Mouse (Mus musculus) NIH3T3 (cell line): ENCODE measurements around the gene Gpc5.

ENCODE experiments used
- DNase-seq: peaks from one replicate; pipeline ENCODE4 v3.0.0-alpha.2; 2012; ENCODE audit warnings: low read depth

Gpc5 gene

DNA sequence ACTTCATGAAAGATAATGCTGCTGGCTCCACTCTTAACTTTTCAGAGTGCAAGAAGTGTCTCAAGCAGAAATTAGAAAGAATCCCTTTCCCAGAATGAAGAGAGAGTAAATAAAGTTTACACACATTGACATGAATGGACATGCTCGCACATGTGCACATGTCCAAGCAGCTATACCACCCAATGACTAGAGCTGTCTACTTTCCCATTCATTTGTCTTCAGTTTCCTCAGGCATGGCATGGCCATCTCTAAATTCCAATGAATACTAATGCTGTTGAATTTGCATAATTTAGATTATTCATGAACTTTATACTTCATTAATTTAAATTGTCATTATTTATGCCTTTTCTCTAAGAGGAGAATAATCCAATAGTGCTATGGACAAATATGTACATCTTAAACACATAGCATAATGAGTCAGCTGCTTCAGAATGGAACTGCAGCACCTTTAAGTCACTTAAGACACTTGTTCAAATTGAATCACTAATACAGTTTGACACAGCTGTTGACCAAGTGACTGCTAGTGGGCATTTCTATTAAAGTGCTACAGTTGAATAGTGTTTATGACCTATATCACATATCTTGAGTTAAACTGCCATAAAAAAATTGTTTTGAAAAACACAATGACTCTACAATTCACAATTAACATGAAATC, 752.9 kb downstream of the Gpc5 start:
- no peak for DNase-seq

DNA sequence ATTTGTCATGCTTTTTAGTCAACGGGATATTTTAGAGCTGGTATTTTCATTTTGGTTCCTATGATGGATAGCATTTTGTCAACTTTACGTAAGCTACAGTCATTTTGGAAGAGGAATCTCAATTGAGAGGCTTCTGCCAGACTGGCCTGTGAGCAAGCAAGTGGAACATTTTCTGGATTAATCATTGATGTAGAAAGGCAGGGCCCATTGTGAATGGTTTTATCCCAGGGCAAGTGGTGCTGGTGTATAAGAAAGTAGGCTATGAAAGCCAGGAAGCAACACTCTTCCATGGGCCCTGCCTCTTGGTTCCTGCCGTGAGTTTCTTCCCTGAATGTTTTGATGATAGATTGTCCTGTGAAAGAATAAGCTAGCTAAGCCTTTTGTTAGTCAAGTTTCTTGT, 777.1 kb downstream of the Gpc5 start:
- no peak for DNase-seq

DNA sequence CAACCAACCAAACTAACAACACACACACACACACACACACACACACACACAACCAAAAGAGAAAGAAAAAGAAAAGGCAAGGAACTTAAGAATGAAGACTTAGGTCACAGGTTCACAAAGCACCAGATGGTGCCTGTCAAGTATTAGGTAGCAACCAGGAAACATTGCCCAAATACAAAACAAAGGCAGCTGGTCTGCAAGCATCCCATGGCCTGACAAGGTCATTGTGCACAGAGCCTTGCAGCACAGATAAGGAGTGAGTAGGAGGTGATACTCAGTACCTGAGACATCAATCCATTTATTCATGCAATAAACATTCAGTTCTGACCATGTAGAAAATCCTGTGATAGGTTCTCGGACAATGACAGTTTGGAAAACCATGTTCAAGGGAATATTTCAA, 884.0 kb downstream of the Gpc5 start:
- DNase-seq, result no peak

DNA sequence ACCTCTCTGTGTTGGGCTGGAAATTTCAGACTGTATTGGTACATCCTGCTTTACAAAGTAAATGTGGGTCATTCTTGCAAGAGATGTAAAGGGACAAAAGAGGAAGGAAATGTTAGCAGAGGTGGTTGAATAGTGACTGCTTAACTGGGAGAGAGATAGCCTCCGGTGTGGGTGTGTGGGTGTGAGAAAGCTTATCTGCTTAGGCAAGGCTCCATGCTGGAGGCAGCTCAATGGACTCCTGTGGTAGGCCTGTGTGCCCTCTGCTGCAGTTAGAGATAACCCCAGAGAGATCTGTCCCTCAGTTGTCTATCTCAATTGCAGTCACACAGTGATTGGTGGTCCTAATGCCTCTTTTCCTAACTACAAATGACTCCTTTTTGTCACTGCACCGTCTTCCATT, 887.2 kb downstream of the Gpc5 start:
- no peak for DNase-seq

DNA sequence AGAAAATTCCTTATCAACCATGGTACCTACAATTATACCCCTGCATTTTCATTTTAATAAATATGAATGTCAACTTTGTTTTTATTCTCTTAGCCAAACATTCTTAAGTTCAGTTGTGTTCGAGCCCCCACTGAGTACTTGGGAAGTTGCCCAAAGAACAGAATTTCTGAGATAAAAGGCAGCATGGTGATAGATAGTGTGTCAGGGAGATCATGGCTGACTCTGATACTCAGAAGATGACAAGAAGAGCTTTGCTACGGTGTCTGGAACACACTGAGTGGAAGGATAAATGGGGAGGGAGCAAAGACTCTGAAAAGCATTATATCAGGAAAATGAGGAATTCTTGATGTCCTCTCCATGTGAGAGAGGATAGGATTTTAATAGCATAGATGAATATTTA, 898.7 kb downstream of the Gpc5 start:
- no peak for DNase-seq

DNA sequence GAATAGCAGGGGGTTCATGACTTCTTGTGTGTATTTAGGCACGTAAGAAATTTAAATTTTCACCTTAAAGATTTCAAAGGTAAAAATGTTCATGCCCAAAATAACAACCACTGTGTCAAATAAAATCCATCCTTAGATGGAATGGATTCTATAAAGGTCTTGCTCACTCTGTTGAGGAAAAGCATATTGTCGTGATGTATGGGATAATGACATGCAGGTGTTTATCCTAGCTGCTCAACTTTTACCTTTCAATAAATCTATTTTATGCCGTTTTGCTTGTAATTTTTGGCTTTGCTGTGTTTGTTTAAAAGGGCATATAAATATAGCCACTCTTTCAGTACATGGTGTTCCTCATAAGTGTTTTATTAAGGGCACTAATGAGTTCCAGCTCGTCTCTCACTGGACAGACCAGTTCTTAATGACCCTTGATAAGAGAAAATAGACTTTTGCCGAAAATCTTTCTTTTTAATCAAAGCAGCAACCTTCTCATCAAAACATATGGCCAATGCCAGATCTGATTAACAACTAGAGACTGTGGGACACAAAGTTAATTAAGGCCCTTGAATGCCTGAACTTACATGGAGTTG, 901.6 kb downstream of the Gpc5 start:
- DNase-seq, result no peak

DNA sequence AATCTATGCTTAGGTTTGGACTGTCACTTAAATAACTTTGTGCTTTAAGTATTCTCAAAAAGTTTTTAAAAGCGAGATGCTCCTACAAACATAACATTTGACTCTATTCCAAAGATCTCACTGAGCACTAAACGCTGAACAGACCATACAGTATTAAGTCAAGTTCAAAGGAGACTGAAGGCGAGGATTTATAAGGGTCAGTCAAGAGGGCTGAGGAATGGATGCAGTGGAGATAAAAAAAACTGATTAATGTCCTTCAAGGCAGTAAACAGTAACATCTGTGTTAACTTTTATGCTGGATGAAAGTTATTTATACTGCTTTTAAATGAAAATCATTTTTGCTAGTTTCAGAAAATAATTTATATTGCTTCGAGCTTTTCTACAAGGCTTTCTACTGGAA, 906.9 kb downstream of the Gpc5 start:
- DNase-seq, result no peak

DNA sequence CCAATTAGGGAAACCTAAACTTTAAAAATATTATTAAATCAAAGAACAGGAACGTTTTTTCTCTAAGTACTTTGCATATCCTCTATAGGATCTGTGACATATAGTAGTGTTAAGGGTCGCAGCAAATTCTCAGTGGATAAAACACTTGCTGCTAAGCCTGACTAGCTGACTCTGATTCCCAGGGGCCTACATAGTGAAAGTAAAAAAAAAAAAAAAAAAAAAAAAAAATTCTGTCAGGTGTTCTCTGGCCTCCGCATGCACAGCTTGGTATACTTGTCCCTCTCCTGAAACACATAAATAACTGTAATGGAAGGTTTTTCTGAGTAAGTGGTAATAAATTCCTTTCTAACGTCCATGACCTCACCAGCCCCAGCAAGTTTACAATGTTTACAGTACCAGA, 995.0 kb downstream of the Gpc5 start:
- no peak for DNase-seq

DNA sequence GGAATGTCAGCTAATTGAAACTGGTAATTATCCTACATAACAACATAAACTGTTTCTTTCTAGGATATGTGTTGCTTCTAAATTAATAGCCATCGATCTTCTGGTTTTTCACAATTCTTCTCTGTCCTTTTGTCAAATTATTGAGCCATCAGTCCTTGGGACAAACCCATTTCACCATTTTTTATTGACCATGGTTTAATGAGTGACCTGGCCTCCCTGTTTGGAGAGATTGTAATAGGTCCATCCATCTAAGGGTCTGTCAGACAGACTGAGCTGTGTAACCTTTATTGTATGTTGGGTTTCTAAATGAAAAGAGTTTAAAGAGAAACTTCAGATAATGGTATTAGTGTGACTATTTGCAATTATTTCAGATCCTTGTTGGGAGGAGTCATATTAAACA, 1035.9 kb downstream of the Gpc5 start:
- DNase-seq, result no peak

DNA sequence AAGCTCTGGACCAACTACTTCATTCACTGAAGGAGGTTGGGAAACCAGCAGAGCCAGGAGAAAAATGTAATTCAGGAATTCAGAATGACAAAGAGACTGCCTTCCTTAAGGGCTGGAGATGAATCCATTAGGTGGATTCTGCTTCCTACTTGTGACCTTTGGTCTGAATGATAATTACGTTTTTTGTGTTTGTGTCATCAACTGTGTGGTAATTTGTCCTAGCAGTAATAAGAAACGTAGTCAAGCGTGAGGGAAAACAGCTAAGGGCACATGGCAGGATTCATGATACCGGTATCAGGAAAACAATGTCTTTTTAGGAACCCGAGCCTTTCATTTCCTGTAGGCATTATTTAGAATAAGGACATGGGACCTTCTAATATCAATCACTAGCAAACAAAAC, 1045.3 kb downstream of the Gpc5 start:
- DNase-seq, result no peak

DNA sequence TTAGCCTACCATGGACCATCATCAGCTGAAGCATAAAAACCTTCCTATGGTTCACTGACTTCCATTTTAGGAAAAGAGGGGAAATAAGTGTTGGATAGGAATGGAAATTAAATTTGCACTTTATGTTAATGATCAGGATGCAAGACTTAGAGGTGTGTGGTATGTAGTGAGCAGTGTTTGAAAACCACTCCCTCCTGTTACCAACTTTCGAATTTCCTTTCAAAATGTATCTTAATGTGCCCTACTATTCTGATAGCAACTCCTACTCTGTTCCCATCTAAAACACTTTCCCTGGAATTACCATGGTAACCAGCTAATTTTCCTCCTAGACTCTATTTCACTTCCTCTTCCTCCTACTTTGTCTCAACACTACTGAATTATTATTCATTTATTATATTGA, 1045.8 kb downstream of the Gpc5 start:
- no peak for DNase-seq

DNA sequence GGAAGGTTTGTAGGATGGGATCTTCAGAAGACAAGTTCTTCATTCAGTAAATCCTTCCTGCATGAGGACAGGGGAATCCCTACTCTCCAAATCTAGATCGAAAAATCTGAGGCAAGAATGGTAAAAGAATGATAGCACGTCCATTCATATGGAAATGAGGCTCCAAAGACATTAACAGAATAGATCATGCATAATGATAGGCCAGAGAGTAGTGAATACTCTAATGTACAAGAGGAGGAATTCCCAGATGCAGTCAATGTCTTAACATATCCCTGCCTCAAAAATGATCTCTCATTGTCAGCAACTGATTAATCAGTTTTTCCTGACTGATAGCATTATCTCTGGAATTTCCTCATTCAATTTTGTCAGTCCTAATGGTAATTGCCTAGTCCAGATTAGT, 1070.6 kb downstream of the Gpc5 start:
- DNase-seq, result no peak

DNA sequence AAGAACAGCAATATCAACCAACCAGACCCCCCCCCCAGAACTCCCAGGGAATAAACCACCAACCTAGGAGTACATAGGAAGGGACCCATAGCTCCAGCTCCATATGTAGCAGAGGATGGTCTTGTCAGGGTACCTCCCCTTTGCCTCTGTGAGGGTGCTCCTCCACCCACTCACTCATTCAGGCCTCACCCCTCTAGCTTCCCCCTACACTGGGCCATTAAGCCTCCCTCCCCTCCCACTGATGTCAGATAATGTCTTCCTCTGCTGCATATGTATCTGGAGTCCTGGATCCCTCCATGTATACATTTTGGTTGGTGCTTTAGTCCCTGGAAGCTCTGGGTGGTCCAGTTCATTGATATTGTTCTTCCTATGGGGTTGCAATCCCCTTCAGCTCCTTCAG, 1075.4 kb downstream of the Gpc5 start:
- DNase-seq, result no peak

DNA sequence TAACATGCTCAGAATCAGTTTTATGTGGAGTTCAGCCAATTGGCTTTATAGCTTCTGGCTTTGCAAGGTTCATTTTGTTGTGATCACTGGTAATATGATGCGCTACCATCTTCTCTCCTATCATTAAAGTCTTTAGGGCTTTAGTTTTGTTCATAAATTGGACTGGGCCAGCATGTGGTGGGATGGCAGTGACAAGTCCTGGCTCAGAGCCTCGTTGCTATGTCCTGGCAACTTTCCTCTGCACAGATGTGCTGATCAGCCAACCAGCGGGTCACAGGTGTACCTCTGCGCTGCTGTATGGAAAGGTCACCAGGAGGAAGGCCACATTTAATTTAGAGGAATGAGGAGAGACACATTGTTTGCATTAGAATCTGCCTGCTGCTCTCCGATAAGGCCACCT, 1077.1 kb downstream of the Gpc5 start:
- DNase-seq, result no peak

DNA sequence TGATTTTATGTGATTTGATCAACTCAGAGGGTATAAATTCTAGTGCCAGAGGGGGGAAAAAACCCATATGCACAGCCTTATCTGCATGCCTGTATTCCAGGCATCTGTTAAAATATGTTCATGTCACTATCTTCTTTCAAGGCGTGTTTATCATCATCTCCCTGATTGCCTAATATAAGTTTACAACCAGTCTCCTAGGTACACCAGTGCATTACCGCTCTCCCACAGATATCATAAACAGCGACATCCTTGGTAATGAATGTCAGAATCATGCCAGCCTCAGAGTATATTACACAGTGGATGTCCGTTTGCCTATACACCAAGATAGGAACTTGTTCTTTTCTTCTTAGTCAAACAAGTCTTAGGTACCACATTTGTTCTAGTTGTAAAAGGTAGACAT, 1095.0 kb downstream of the Gpc5 start:
- DNase-seq, result no peak

DNA sequence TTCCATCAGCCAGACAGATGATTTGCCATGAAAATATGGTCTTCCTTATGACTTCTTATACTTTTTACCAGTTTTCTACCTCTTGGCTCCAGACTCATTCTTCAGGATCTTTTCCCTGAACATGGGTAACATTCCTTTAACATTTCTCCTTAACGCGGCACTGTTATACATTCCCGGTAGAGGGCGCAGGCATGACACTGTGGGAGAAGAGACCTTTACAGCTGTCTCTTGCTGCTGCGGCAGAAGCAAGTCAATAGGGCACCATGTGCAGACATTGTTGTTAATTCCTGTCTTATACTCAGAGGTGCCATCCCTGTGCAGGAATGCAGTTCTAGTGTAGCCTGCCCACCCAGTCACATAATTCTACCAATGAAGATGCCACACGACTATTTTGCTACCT, 1115.0 kb downstream of the Gpc5 start:
- peak; percentile 1 for DNase-seq

DNA sequence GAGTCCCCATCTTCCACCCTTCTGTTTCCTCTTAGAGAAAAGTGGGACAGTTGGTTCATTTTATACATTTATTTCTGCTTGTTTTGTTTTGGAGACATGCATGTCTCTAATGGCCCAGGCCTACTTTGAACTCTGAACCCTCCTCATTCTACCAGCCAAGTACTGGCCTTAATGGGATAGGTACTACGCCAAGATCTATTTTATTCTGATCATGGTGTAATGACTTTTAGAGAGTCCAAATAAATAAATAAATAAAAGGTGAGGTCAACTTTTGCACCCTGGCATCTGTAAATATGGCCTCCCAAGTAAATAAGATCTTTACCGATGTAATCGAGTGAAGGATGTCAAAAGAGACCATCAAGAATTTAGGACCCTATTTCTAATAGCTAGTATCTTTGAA, 1116.6 kb downstream of the Gpc5 start:
- no peak for DNase-seq

DNA sequence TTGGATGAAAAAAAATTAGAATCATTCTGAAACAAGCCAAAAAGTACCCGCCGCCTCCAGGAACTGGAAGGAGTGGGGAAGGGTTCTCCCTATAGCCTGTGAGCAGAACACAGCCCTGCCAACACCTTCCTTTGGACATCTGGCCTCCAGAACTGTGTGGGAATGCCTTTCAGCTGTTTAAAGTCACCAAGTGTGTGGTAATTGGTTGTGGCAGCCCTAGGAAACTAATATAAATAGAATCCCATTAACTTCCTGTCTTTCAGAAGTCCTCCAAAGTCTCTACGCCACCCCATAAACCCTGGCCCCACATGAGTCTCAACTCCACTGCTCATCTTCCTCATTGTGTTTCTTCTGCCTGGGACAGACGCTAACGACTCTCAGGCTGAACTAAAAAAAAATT, 1117.0 kb downstream of the Gpc5 start:
- no peak for DNase-seq

DNA sequence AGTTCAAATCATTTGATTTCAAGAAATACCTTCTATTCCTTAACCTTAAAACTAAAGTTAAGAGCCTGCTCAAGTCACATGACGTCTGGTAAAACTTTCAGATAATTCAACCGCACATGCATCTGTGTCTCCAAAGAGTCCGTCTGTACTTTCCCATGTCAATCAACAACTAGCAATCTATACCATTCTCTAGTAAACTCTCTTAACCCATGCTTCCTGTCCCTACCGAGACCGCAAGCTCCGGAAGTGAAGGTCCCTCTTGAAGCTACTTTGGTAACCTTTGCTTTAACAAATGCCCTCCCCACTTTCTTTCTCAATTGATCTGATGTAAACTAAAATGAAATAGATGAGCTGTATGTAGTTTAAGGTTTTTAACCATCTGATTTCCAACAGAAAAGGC, 1118.3 kb downstream of the Gpc5 start:
- DNase-seq, result no peak

DNA sequence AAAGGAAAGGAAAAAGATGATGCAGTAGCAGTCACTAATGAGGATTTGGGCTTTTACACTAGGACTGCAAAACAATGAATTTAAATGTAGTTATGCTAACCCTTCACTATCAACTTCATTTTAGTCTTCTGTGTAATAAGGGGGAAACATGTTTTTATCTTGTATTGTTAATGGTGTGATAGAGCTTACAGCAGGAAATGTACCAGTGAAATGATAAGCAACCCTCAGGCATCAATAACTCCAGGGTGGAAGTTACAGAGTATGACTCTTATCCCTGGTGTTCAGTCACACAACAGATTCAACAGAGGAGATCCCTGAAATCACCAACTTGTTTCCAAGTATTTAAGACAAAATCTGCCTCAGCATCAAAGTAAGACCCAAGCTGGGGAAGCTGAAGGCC, 1120.0 kb downstream of the Gpc5 start:
- no peak for DNase-seq

DNA sequence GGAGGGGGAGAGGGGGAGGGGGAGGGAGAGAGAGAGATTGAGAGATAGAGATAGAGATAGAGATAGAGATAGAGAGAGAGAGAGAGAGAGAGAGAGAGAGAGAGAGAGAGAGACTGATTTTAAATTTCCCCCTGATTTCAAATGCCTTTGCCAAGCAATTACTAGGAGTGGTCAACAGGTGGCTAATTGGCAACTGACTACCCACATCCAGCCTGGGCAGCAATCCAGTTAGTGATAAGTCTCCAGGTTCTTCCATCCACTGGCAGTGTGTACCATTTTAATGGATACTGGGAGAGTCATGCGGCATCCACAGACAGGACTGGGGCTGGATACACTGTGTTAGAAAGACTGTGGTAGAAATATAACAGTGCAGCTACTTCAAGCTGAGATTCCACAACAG, 1166.1 kb downstream of the Gpc5 start:
- no peak for DNase-seq

DNA sequence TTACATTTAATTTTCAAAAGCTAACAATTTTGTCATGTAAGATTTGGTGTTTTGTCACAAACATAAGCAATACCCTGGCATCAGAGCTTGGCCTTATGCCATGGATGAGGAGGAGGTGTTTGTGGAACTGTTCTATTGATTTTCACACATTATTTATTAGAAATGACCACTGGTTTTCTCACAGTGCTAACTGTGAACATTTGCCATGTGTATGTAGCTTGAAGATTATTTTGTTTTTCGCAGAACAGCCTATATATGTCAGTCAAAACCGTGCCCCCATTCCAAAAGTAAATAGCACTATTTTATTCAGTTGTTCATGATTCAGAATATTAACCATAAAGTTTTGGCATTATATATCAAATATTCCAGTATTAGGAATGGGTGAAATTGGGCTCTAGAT, 1216.5 kb downstream of the Gpc5 start:
- no peak for DNase-seq

DNA sequence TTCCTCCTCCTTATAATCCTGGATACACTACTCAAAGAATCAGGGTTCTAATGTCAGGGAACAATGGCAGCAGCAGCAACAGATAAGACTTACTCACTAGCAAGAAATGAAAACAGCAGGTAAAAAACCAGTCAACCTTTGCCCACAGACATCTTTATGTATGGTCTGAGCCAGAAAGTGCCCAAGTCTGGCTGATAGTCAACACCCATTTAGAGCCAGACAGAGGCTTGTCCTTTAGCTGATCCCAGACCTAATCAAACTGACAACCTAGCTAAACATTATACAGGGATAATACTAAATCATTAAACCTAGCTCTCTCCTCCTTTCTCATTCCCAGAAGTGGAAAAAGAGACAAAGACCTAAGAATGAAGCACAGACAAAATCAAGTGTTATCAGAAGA, 1225.5 kb downstream of the Gpc5 start:
- DNase-seq, result no peak

DNA sequence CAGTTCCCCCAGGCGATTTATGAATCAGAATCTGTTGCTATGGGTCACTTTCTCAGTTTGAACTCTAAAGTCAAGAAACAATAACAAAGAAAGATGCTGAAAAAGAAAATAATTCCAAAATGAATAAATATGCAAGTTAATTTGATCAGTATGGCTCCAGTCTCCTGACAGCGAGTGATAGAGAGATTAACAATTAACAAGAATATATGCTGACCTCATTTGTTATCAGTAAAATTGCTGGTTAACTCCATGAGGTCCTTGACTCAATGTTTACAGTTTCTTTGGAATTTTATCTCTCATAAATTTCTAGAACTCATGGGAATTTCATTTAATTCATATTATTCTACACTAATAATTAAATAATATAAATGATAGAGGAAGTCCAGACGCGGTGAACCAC, 1244.2 kb downstream of the Gpc5 start:
- DNase-seq, result no peak

DNA sequence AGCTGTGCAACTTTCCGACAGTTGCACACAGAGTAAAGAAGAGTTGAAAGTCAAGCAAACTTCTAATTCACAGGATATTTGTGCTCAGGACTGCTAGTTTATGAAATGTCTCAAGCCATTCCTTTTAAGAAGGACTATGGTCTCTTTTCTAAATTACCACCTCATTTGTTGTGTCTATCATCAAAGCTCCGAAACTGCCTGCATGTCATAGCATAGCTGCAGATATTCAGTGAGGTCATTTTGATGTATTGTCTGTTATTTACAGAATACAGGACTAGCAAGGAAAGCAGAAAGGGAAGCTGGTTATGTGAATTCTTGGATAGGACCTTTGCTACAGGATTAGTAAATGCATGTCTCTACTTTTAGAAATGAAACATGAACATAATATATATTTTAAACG, 1246.4 kb downstream of the Gpc5 start:
- no peak for DNase-seq
